Mouse (Mus musculus) hindbrain, postnatal 0 days (tissue): ENCODE results near the gene Rps6ka3. TPM values are rescaled to one million over a fixed set of nuclear protein-coding genes. Genes with fewer than 3 reads are reported as not detected.

ENCODE experiments used
- ATAC-seq: fragments of 200-750 bp; cut with Nextera tagmentation; 2 replicates; pipeline ENCODE4 v1.8.0; 2017; ENCODE audit warnings: mild to moderate bottlenecking, moderate TSS enrichment, moderate library complexity
- DNase-seq: peaks from one replicate; pipeline ENCODE4 v3.0.0-alpha.2; 2015; ENCODE audit warnings: low spot score
- H3K27ac ChIP-seq: fragments of 300-500 bp; sonication (generic); 2 replicates; pipeline ENCODE4 v1.5.1; 2014; ENCODE audit warnings: mild to moderate bottlenecking
- H3K27me3 ChIP-seq: fragments of 300-500 bp; sonication (generic); 2 replicates; pipeline ENCODE4 v1.6.1; 2014; ENCODE audit warnings: low read length, mixed read lengths; ENCODE audit not compliant: insufficient read depth
- H3K36me3 ChIP-seq: fragments of 300-500 bp; sonication (generic); 2 replicates; pipeline ENCODE4 v1.6.1; 2014; ENCODE audit warnings: low read length, mixed read lengths; ENCODE audit not compliant: insufficient read depth
- H3K4me1 ChIP-seq: fragments of 300-500 bp; sonication (generic); 2 replicates; pipeline ENCODE4 v1.6.1; 2014; ENCODE audit warnings: antibody characterized with exemption, low read length, mixed read lengths; ENCODE audit not compliant: insufficient read depth
- H3K4me2 ChIP-seq: fragments of 300-500 bp; sonication (generic); 2 replicates; pipeline ENCODE4 v1.6.1; 2014; ENCODE audit warnings: low read depth, mild to moderate bottlenecking, low read length, moderate library complexity, mixed read lengths
- H3K4me3 ChIP-seq: fragments of 300-500 bp; sonication (generic); 2 replicates; pipeline ENCODE4 v1.5.1; 2014; ENCODE audit warnings: low read length
- H3K9ac ChIP-seq: fragments of 300-500 bp; sonication (generic); replicated peaks from 2 replicates; pipeline ENCODE4 v1.6.1; 2014; ENCODE audit warnings: mild to moderate bottlenecking, low read length, moderate library complexity, mixed read lengths
- H3K9me3 ChIP-seq: fragments of 300-500 bp; sonication (generic); 2 replicates; pipeline ENCODE4 v1.6.1; 2016; ENCODE audit warnings: low read length, mixed read lengths
- CTCF ChIP-seq: IDR thresholded peaks from 2 replicates; pipeline ENCODE4 v1.5.1; 2016; ENCODE audit warnings: antibody characterized with exemption, control low read depth, low read depth
- WGBS: fragments of 180-500 bp; shearing (Covaris S2); extraction: QIAGEN DNeasy Blood & Tissue Kit; methylation state at CpG from one replicate; pipeline ENCODE4 v1.1.7; 2014; 5-methylcytosine and 5-hydroxymethylcytosine counted together
- polyA plus RNA-seq: library from polyadenylated mRNA; unstranded; fragments of >200 nt; fragmentation: Nextera tagmentation; extraction: Ambion mirVana; gene quantifications from 2 replicates; pipeline ENCODE4 v1.2.1, GENCODE M21; 2015
- total RNA-seq: library from RNA; depleted of rRNA; stranded (reverse); fragments of >200 nt; gene quantifications from 2 replicates; pipeline ENCODE4 v1.2.3, GENCODE M21; 2014; rRNA removed

The Rps6ka3 gene
- total RNA-seq = 18.1 and 20.1 TPM in 2 replicates
- polyA plus RNA-seq = 3.5 and 4.0 TPM in 2 replicates

- Histone ChIP-seq H3K27me3 (no peaks in the 10 kb centered on the region; the same call in 1 of the 2 replicates), H3K4me3 (no peak within 1 kb of the TSS), H3K9ac (no peak within 1 kb of the TSS), H3K9me3 (no peaks in the 10 kb centered on the region), H3K36me3 (no peaks in the 10 kb centered on the region), H3K4me2 (no peak within 1 kb of the TSS), H3K27ac (no peak within 1 kb of the TSS), H3K4me1 (no peaks in the 10 kb centered on the region)
- ATAC-seq = no peak
- WGBS = 90% methylated on average over 4 of the region's 4 CpGs
- no peak for TF ChIP-seq CTCF
- no peak for DNase-seq
Measured at GRCm38 (mm10) chrX:159210007-159210406, at the start of gene Rps6ka3. TSS of gene Rps6ka3 (plus strand) at chrX:159210307.

- H3K36me3 ChIP-seq = no peaks in the 10 kb centered on the region
- 83% methylated on average over 2 of the region's 2 CpGs for WGBS
Measured at GRCm38 (mm10) chrX:159169200-159169599, 40.9 kb upstream of the Rps6ka3 start.

GRCm38 (mm10) chrX:159171579-159171978 lies 38.5 kb upstream of the Rps6ka3 start:
- Histone ChIP-seq H3K4me3 (no peak overlapping the region), H3K27me3 (no peaks in the 10 kb centered on the region), H3K9ac (no peak overlapping the region), H3K27ac (no peak overlapping the region), H3K4me1 (no peaks in the 10 kb centered on the region), H3K36me3 (no peaks in the 10 kb centered on the region), H3K4me2 (no peak overlapping the region), H3K9me3 (no peaks in the 10 kb centered on the region)
- ATAC-seq = no peak
- DNase-seq = no peak
- 57% methylated on average over 2 of the region's 2 CpGs for WGBS
- TF ChIP-seq CTCF = no peak

More at GRCm38 (mm10) chrX:159169200-159169599, 40.9 kb upstream of the Rps6ka3 start:
- Histone ChIP-seq H3K4me3 (no peak overlapping the region), H3K27me3 (no peaks in the 10 kb centered on the region), H3K27ac (no peak overlapping the region), H3K9ac (no peak overlapping the region), H3K4me1 (no peaks in the 10 kb centered on the region), H3K4me2 (no peak overlapping the region), H3K9me3 (no peaks in the 10 kb centered on the region)
- DNase-seq (no peak), ATAC-seq (no peak)
- TF ChIP-seq CTCF = no peak

GRCm38 (mm10) chrX:159191581-159191980 lies 18.5 kb upstream of the Rps6ka3 start:
- DNase-seq = no peak
- H3K4me2 ChIP-seq = no peak overlapping the region
- no peak overlapping the region for H3K9ac ChIP-seq
- ATAC-seq = no peak
- H3K4me3 ChIP-seq = no peak overlapping the region
- no peaks in the 10 kb centered on the region for H3K4me1 ChIP-seq
- no peak overlapping the region for H3K27ac ChIP-seq
- H3K27me3 ChIP-seq = no peaks in the 10 kb centered on the region
- no peaks in the 10 kb centered on the region for H3K9me3 ChIP-seq
- H3K36me3 ChIP-seq = no peaks in the 10 kb centered on the region
- TF ChIP-seq CTCF = no peak
- 87% methylated on average over 4 of the region's 4 CpGs for WGBS

- Histone ChIP-seq H3K4me1 (no peaks in the 10 kb centered on the region), H3K27me3 (no peaks in the 10 kb centered on the region), H3K4me2 (no peak overlapping the region), H3K27ac (no peak overlapping the region), H3K36me3 (no peaks in the 10 kb centered on the region), H3K9ac (no peak overlapping the region), H3K4me3 (no peak overlapping the region), H3K9me3 (no peaks in the 10 kb centered on the region)
- no peak for ATAC-seq
- TF ChIP-seq CTCF = no peak
- DNase-seq = no peak
Measured at GRCm38 (mm10) chrX:159199495-159199894, 10.6 kb upstream of the Rps6ka3 start.

GRCm38 (mm10) chrX:159200101-159200500 lies 10.0 kb upstream of the Rps6ka3 start:
- H3K36me3 ChIP-seq = no peaks in the 10 kb centered on the region
- H3K27ac ChIP-seq = no peak overlapping the region
- no peaks in the 10 kb centered on the region for H3K9me3 ChIP-seq
- H3K4me1 ChIP-seq = no peaks in the 10 kb centered on the region
- TF ChIP-seq CTCF = no peak
- 75% methylated on average over 5 of the region's 5 CpGs for WGBS
- no peak overlapping the region for H3K4me3 ChIP-seq
- H3K4me2 ChIP-seq = no peak overlapping the region
- H3K27me3 ChIP-seq = no peaks in the 10 kb centered on the region
- no peak overlapping the region for H3K9ac ChIP-seq
- no peak for ATAC-seq
- no peak for DNase-seq

GRCm38 (mm10) chrX:159210892-159211583 lies 931 bp downstream of the Rps6ka3 start:
- no peaks in the 10 kb centered on the region for H3K4me1 ChIP-seq

More at GRCm38 (mm10) chrX:159210892-159211583, 931 bp downstream of the Rps6ka3 start:
- Histone ChIP-seq H3K9ac (no peak overlapping the region), H3K27ac (no peak overlapping the region), H3K9me3 (no peaks in the 10 kb centered on the region), H3K4me2 (no peak overlapping the region), H3K4me3 (no peak overlapping the region), H3K36me3 (no peaks in the 10 kb centered on the region), H3K27me3 (no peaks in the 10 kb centered on the region; the same call in 1 of the 2 replicates)
- DNase-seq (no peak), ATAC-seq (no peak)
- no peak for TF ChIP-seq CTCF
- WGBS = 73% methylated on average over 5 of the region's 5 CpGs
